Mouse (Mus musculus): ENCODE data around the gene Rhbdl1. TPM values are rescaled to one million over a fixed set of nuclear protein-coding genes. Genes with fewer than 3 reads are reported as not detected.

Gene Rhbdl1
- total RNA-seq, 4 experiments from 2014 or later: 31.6 to 44.8 (median 40.9) TPM

GRCm38 (mm10) chr17:25794998-25795397 lies 42.1 kb downstream of the Rhbdl1 start:
- no peak for DNase-seq (ENCODE audit: low spot score in 2 of 2)

DNA sequence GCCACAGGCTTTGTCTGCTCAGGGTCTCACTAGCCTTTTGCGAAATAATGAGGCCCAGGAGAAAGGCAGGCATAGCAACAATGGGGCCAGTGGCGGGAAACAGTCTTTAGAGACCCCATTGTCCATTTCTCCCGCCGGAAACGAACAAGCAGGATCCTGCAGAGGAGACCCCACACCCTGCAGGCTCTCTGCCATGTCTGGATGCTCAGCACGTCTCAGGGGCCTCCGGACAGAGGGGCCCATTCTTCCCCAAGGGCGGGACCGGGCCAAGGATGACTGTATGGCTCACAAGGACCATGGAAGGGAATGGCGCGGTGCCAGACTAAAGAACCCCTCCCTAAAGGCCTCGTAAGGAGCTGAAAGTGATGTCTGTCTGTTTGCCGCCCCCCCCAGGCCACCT lies 42.9 kb downstream of the Rhbdl1 start:
- DNase-seq (ENCODE audit: low spot score in 2 of 2): no peak

DNA sequence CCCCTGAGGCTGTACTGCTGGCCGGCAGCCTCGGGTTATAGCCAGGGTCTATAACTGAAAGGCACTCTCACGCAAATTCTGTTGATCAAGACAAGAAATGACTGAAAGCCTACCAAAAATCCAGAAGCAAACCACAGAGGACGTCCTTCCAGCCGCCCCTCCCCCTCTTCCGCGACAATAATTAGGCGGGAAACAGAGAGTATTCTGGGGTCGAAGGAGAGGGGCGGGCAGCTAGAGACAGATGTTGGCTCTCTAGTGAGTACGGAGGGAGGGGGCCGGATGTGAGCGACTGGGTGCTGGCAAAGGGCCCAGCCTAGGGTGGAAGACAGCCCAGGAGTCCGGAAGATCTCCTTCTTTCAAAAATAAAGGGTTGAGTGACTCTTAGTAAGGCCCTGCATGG lies 44.5 kb downstream of the Rhbdl1 start, which contains the start of gene Fam173a:
TSS of gene Fam173a (minus strand) at position 287 of the 400 bp plus-strand sequence.
- DNase-seq (ENCODE audit: low spot score in 2 of 2): peak in 1 of 2 experiments; percentile 63

DNA sequence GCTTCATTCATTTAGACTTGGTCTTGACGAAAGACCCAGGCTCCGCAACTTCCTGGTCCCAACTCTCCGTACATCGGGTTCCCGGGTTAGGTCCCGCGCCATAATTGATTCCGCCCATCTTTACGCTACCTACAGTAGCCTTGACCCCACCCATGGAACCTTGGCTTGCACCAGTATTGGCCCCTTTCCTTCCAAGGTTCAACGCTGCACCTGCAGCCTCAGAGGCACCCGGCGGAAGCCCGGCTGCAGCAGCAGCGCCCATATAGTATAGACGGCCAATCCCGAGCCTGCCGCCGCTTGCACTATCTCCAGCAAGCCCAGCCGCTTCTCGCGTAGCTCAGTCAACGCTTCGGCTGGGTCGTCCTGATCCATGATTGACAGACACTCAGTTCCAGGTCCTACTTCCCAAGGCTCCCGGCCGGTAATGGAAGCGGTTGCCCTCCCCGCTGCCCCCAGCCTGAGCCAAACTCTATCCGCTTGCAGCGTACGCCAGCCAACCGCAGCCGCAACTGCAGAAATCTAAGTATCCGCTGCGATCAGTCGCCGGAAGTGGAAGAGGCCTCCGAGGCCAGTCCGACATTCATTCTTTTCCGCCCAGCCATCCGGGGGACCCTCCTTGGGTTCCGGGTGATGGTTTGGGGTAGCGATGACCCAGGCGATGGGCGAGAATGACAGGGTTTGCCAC lies 45.1 kb downstream of the Rhbdl1 start:
- DNase-seq (ENCODE audit: low spot score in 2 of 2): peak in 1 of 2 experiments; percentile 85

DNA sequence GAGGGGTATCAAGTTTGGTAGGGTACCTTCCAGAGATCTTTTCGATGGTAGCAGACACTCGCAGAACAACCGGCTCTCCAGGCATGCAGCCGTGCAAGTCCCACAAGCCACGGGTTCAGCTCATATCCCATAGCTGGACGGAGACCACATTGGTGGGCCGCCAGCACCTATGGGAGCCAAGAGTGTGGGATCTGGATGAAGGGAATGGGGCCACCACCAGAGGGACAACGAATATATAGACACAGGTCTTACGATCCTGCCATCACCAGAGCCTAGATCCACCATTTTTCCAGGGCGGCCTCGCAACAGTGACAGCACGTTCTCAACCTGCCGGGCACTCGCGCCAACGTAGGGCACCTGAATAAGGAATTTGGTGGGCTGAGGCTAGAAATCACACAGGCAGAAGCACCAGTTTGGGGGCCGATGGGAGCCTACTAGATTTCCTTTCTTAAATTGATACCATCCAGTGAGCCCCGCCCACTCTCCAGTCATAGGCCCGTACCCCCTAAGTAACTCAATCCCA lies 45.7 kb downstream of the Rhbdl1 start:
- DNase-seq (ENCODE audit: low spot score in 2 of 2): no peak

DNA sequence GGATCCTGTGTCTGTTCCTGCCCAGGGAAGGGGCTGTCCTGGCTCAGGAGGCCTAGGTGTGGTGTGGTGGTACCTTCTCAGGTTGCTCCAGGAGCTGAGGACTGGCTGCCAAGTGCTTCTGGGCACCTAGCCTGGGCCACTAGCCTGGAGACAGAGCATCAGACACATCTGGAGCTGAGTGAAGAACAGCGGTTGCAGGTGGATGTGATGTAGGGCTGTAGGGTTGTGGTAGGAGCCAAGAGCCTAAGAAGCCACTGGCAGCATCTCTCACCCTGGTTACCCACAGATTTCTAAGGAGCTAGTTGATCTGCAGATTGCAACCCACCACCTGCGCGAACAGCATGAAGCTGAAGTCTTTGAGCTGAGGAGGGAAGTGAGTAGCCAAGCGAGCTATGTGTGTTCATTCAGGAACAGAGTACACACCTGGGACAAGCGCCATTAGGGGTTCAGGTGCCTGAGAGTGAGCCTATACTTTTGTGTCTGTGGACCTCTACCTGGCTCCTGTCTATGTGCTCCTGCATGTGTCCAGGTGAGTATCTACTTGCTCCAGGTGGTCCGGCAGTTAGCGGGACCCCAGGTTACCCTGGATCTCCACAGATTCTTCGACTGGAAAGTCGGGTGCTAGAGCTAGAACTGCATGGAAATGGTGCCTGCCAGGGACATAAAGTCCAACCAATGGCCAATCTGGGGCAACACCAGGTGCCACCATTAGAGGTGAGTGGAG lies 50.2 kb downstream of the Rhbdl1 start:
- DNase-seq (ENCODE audit: low spot score in 2 of 2): no peak

DNA sequence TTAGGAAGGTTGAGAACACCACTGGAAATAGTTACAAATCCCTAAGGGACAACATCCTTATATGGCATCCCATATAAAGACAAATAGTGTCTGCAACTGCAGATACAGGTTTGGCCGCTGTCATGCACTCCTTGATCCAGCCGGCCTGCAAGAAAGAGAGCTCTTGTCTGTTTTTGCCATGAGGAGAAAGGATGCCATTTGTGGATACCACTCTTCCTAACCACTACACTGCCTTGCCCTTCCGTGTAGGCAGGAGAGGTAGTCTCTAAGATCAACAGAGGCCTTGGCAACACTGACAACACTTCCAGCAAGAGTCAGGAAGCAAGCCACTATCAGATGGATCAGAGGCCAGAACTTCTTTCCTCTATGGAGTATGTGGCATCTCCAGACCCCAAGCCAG lies 50.8 kb downstream of the Rhbdl1 start, which contains the start of gene Ccdc78:
TSS of gene Ccdc78 (plus strand) at position 301 of the 400 bp plus-strand sequence.
- no peak for DNase-seq (ENCODE audit: low spot score in 2 of 2)

DNA sequence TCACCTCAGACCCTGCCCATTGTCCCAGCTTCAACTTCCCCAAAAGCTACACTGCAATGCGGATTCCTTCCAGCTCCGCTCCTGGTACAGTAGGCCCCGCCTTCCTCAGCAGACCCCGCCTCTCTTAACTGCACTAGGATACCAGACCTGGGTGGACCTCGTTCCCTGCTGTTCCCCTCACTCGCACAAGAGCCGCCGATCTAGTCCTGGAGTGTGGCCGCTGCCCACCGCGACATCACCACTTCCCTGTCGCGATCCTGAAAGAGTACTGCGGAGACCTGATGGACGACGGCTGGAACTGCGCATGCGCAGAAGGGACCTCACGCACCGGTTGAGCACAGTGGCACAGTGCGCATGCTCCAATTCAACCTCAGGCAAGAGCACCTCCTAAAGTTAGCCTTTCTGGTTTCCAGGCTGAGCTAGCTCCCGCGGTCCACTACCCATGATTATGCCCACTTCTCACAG lies 51.8 kb downstream of the Rhbdl1 start, which contains the start of gene Haghl:
TSS of gene Haghl (minus strand) at position 393 of the 465 bp plus-strand sequence.
- DNase-seq (ENCODE audit: low spot score in 2 of 2): peak; percentile 94 to 98

Small RNA genes within 50 kb of the gene (microRNA-seq; reads per million reads assigned to microRNA genes)
- 2.9 to 7.1 reads per million in 2 experiments for gene Mir3082

Other genes with a start within 250 kb of the Rhbdl1 start
- 100 to 1,000 TPM; 115 to 135 (median 117) TPM for gene Gng13, start 120.1 kb downstream of the Rhbdl1 start, total RNA-seq (2022)
- 1 to 10 TPM; 1.3 to 4.9 (median 2.0) TPM for gene Chtf18, start 109.9 kb downstream of the Rhbdl1 start, total RNA-seq (2022)
- gene Rpusd1, start 109.6 kb downstream of the Rhbdl1 start, total RNA-seq (2022): 10 to 100 TPM; 51.7 to 56.8 (median 54.0) TPM
- gene Mslnl, start 101.3 kb downstream of the Rhbdl1 start, total RNA-seq (2022): under 1 TPM in 3 of 4 experiments, not detected in 1; 0.13 to 0.41 (median 0.23) TPM
- 1 to 10 TPM in 2 of 4 experiments, under 1 TPM in 2; 0.21 to 1.8 (median 0.92) TPM for gene Msln, start 82.9 kb downstream of the Rhbdl1 start, total RNA-seq (2022)
- gene Narfl, start 63.5 kb downstream of the Rhbdl1 start, total RNA-seq (2022): 10 to 100 TPM; 33.0 to 45.0 (median 34.2) TPM
- 100 to 1,000 TPM in 2 of 4 experiments, 10 to 100 TPM in 2; 94.5 to 130 (median 112) TPM for gene Haghl, start 51.6 kb downstream of the Rhbdl1 start, total RNA-seq (2022)
- gene Ccdc78, start 50.7 kb downstream of the Rhbdl1 start, total RNA-seq (2022): under 1 TPM; 0.43 to 1.00 (median 0.94) TPM
- 100 to 1,000 TPM in 2 of 4 experiments, 10 to 100 TPM in 2; 93.0 to 103 (median 99.1) TPM for gene Fam173a, start 44.4 kb downstream of the Rhbdl1 start, total RNA-seq (2022)
- gene AC134908.4, start 41.6 kb downstream of the Rhbdl1 start, total RNA-seq (2022): 1 to 10 TPM in 1 of 4 experiments, not detected in 3; 1.5 TPM
- 10 to 100 TPM; 66.8 to 93.2 (median 84.5) TPM for gene Metrn, start 40.2 kb downstream of the Rhbdl1 start, total RNA-seq (2022)
- 100 to 1,000 TPM; 532 to 577 (median 554) TPM for gene Fbxl16, start 28.2 kb downstream of the Rhbdl1 start, total RNA-seq (2022)
- gene Wdr24, start 13.7 kb downstream of the Rhbdl1 start, total RNA-seq (2022): 10 to 100 TPM; 22.8 to 29.0 (median 26.5) TPM
- gene Jmjd8, start 8.4 kb downstream of the Rhbdl1 start, total RNA-seq (2022): 10 to 100 TPM; 61.0 to 63.6 (median 61.8) TPM
- gene Stub1, start 3.9 kb downstream of the Rhbdl1 start, total RNA-seq (2022): 100 to 1,000 TPM; 151 to 155 (median 152) TPM
- gene Gm20683, start 4.5 kb upstream of the Rhbdl1 start, total RNA-seq (2022): 10 to 100 TPM; 21.4 to 27.6 (median 25.7) TPM
- gene Rhot2, start 7.6 kb upstream of the Rhbdl1 start, total RNA-seq (2022): 100 to 1,000 TPM in 1 of 4 experiments, 10 to 100 TPM in 3; 81.2 to 107 (median 93.1) TPM
- 10 to 100 TPM; 19.0 to 28.8 (median 23.6) TPM for gene Wdr90, start 24.2 kb upstream of the Rhbdl1 start, total RNA-seq (2022)
- gene Mcrip2, start 31.5 kb upstream of the Rhbdl1 start, total RNA-seq (2022): 10 to 100 TPM; 16.9 to 26.9 (median 21.5) TPM
- 10 to 100 TPM; 37.5 to 42.2 (median 39.1) TPM for gene Mettl26, start 37.8 kb upstream of the Rhbdl1 start, total RNA-seq (2022)
- gene Wfikkn1, start 43.6 kb upstream of the Rhbdl1 start, total RNA-seq (2022): 1 to 10 TPM; 1.6 to 2.4 (median 1.9) TPM
- gene Rab40c, start 82.4 kb upstream of the Rhbdl1 start, total RNA-seq (2022): 10 to 100 TPM; 42.0 to 72.9 (median 46.4) TPM
- gene Pigq, start 107.6 kb upstream of the Rhbdl1 start, total RNA-seq (2022): 100 to 1,000 TPM; 104 to 128 (median 120) TPM
- 1 to 10 TPM in 1 of 4 experiments, under 1 TPM in 2, not detected in 1; 0.16 to 2.8 (median 0.28) TPM for gene Nhlrc4, start 107.7 kb upstream of the Rhbdl1 start, total RNA-seq (2022)
- gene A930017K11Rik, start 115.3 kb upstream of the Rhbdl1 start, total RNA-seq (2022): 1 to 10 TPM in 1 of 4 experiments, under 1 TPM in 3; 0.77 to 1.2 (median 0.88) TPM
- 10 to 100 TPM; 45.4 to 61.2 (median 53.8) TPM for gene Capn15, start 148.5 kb upstream of the Rhbdl1 start, total RNA-seq (2022)
- 100 to 1,000 TPM in 3 of 4 experiments, 10 to 100 TPM in 1; 96.5 to 113 (median 102) TPM for gene Rab11fip3, start 232.3 kb upstream of the Rhbdl1 start, total RNA-seq (2022)